Mouse (Mus musculus): ENCODE measurements around the gene Rai14. TPM values are rescaled to one million over a fixed set of nuclear protein-coding genes. Genes with fewer than 3 reads are reported as not detected.

The Rai14 gene
- polyA plus RNA-seq, 1 experiment from 2014 or later, result 8.6 TPM

- Histone ChIP-seq H3K4me3 (ENCODE audit: low read depth, low read length) (no peak overlapping the region), H3K4me1 (ENCODE audit: control insufficient read depth, insufficient read depth, low read length) (no peaks in the 10 kb centered on the region), H3K36me3 (ENCODE audit: control insufficient read depth, insufficient read depth, low read length) (no peaks in the 10 kb centered on the region; the same call in 1 of the 2 replicates), H3K27ac (ENCODE audit: low read length) (no peak overlapping the region), H3K9ac (ENCODE audit: low read depth, low read length) (no peak overlapping the region), H3K27me3 (ENCODE audit: control insufficient read depth, insufficient read depth, low read depth, low read length) (no peaks in the 10 kb centered on the region), H3K9me3 (replicated peaks; ENCODE audit: control insufficient read depth, low read length, poor library complexity, severe bottlenecking) (no peaks in the 10 kb centered on the region), H3K4me2 (ENCODE audit: low read length) (no peak overlapping the region)
- no peak for ATAC-seq
- 85% methylated on average over 6 of the region's 6 CpGs for WGBS
These were observed 105.8 kb downstream of the Rai14 start for GRCm38 (mm10) chr15:10608508-10609098.

DNA sequence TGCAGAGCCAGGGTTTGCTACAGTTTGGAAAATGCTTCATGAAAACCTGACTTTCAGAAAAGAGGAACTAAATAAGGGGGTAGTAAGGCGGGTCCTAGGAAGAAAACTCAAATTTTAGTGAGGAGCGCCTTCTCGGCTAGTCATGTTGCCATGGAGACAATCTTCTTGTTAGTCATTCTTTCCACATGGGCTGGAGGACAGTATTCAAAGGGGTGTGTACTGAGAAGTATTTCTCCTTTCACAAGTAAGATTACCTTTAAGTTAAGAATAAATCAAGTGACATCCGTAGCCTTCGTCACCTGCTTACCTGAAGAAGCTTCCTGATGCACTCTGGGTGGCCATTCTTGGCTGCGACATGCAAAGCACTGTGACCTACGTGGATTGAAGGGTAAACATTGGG is 115.0 kb downstream of the Rai14 start:
- Histone ChIP-seq H3K4me1 (ENCODE audit: control insufficient read depth, insufficient read depth, low read length) (peaks cover 6% of the 10 kb centered on the region; the same call in 1 of the 2 replicates), H3K27ac (ENCODE audit: low read length) (no peak overlapping the region), H3K36me3 (ENCODE audit: control insufficient read depth, insufficient read depth, low read length) (no peaks in the 10 kb centered on the region), H3K9ac (ENCODE audit: low read depth, low read length) (no peak overlapping the region), H3K27me3 (ENCODE audit: control insufficient read depth, insufficient read depth, low read depth, low read length) (no peaks in the 10 kb centered on the region), H3K9me3 (replicated peaks; ENCODE audit: control insufficient read depth, low read length, poor library complexity, severe bottlenecking) (no peaks in the 10 kb centered on the region), H3K4me2 (ENCODE audit: low read length) (no peak overlapping the region), H3K4me3 (ENCODE audit: low read depth, low read length) (no peak overlapping the region)
- WGBS, result 66% methylated on average over 7 of the region's 7 CpGs
- ATAC-seq, result no peak

DNA sequence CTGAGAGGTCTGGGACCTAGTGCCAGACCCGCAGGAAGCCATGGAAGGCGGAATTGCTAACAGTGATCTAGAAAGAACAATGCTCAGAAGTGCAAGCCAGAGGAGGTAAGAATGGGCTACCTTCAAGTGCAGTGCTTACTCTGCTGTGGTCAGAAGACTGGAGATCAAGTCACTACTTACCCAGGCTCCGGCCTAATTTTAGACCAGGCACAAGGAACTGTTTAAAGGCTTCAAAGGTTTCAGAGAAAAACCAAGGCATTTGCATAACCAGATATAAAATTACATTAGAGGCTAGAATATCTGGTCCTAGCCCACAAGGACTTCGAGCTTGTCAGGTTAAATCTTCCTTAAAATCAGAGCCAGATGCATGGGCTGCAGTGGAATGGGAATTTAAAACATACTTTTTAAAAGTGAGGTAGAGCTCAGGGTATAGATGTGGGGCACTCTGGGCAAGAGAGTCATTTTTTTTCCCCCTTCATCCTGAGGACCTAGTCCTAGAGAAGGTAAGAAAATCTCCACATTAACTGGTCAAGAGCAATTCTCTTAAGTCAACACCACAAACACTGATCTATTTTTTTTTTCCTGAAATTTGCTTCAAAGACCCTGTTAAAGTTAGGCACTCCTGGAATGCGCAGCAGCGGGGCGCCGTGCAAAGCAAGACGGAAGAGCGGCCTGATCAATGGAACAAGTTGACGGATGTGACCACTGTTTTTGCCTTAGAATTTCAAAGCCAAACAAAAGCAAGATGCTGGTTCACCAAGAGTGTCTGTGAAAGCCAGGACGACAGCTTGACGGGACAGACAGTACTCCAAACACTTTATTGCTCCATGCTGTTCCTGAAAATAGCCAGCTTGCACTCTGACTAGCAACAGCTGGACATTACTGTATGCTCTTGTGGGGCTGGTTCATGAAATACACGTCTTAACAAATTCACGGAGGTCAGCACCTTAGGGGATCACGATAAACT is 115.9 kb downstream of the Rai14 start:
- H3K4me2 ChIP-seq (ENCODE audit: low read length), result no peak overlapping the region
- WGBS, result 79% methylated on average over 16 of the region's 16 CpGs
- no peak overlapping the region for H3K27ac ChIP-seq (ENCODE audit: low read length)
- no peaks in the 10 kb centered on the region for H3K36me3 ChIP-seq (ENCODE audit: control insufficient read depth, insufficient read depth, low read length)
- no peak overlapping the region for H3K9ac ChIP-seq (ENCODE audit: low read depth, low read length)
- no peaks in the 10 kb centered on the region for H3K27me3 ChIP-seq (ENCODE audit: control insufficient read depth, insufficient read depth, low read depth, low read length)
- ATAC-seq, result no peak
- H3K4me3 ChIP-seq (ENCODE audit: low read depth, low read length), result no peak overlapping the region
- H3K9me3 ChIP-seq (replicated peaks; ENCODE audit: control insufficient read depth, low read length, poor library complexity, severe bottlenecking), result no peaks in the 10 kb centered on the region
- peaks cover 6% of the 10 kb centered on the region; the same call in 1 of the 2 replicates for H3K4me1 ChIP-seq (ENCODE audit: control insufficient read depth, insufficient read depth, low read length)

GRCm38 (mm10) chr15:10596871-10597270 is 117.6 kb downstream of the Rai14 start:
- Histone ChIP-seq H3K4me2 (ENCODE audit: low read length) (no peak overlapping the region), H3K4me3 (ENCODE audit: low read depth, low read length) (no peak overlapping the region), H3K27me3 (ENCODE audit: control insufficient read depth, insufficient read depth, low read depth, low read length) (no peaks in the 10 kb centered on the region), H3K9me3 (replicated peaks; ENCODE audit: control insufficient read depth, low read length, poor library complexity, severe bottlenecking) (no peaks in the 10 kb centered on the region), H3K36me3 (ENCODE audit: control insufficient read depth, insufficient read depth, low read length) (no peaks in the 10 kb centered on the region), H3K27ac (ENCODE audit: low read length) (no peak overlapping the region), H3K9ac (ENCODE audit: low read depth, low read length) (no peak overlapping the region), H3K4me1 (ENCODE audit: control insufficient read depth, insufficient read depth, low read length) (peaks cover 6% of the 10 kb centered on the region; the same call in 1 of the 2 replicates)
- no peak for ATAC-seq
- WGBS, result 96% methylated on average over 9 of the region's 9 CpGs

- H3K9ac ChIP-seq (ENCODE audit: low read depth, low read length), result no peak overlapping the region
- H3K9me3 ChIP-seq (replicated peaks; ENCODE audit: control insufficient read depth, low read length, poor library complexity, severe bottlenecking), result no peaks in the 10 kb centered on the region
- H3K27ac ChIP-seq (ENCODE audit: low read length), result no peak overlapping the region
- no peaks in the 10 kb centered on the region for H3K36me3 ChIP-seq (ENCODE audit: control insufficient read depth, insufficient read depth, low read length)
- no peaks in the 10 kb centered on the region for H3K27me3 ChIP-seq (ENCODE audit: control insufficient read depth, insufficient read depth, low read depth, low read length)
- ATAC-seq, result no peak
- H3K4me3 ChIP-seq (ENCODE audit: low read depth, low read length), result no peak overlapping the region
- 65% methylated on average over 6 of the region's 6 CpGs for WGBS
- peaks cover 6% of the 10 kb centered on the region; the same call in 1 of the 2 replicates for H3K4me1 ChIP-seq (ENCODE audit: control insufficient read depth, insufficient read depth, low read length)
- H3K4me2 ChIP-seq (ENCODE audit: low read length), result no peak overlapping the region
These were observed 119.0 kb downstream of the Rai14 start for GRCm38 (mm10) chr15:10595408-10595807.

- Histone ChIP-seq H3K4me1 (ENCODE audit: control insufficient read depth, insufficient read depth, low read length) (peaks cover 6% of the 10 kb centered on the region; the same call in 1 of the 2 replicates), H3K4me2 (ENCODE audit: low read length) (no peak overlapping the region), H3K27me3 (ENCODE audit: control insufficient read depth, insufficient read depth, low read depth, low read length) (no peaks in the 10 kb centered on the region), H3K9ac (ENCODE audit: low read depth, low read length) (no peak overlapping the region), H3K27ac (ENCODE audit: low read length) (no peak overlapping the region), H3K4me3 (ENCODE audit: low read depth, low read length) (no peak overlapping the region), H3K9me3 (replicated peaks; ENCODE audit: control insufficient read depth, low read length, poor library complexity, severe bottlenecking) (no peaks in the 10 kb centered on the region), H3K36me3 (ENCODE audit: control insufficient read depth, insufficient read depth, low read length) (no peaks in the 10 kb centered on the region)
- ATAC-seq, result no peak
- WGBS, result 87% methylated on average over 10 of the region's 10 CpGs
These were observed 119.5 kb downstream of the Rai14 start for GRCm38 (mm10) chr15:10594910-10595309.

DNA sequence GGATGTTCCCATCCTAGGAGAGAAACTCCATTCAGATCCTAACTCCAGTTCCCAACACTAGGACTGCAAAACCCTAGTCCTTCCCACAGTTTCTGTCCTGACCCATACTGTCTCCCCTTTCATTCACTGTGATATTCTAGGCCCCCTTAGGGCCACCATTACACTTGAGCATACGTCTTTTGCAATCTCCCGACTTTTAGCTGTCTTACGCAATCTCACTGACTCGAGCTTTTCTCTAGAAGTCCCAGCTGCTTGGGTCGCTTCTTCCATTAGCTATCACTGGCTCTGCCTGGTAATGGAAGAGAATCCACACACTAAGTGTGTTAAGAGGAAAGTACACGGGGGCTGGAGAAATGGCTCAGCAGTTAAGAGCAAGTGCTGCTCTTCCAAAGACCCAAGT is 121.3 kb downstream of the Rai14 start:
- WGBS, result 94% methylated on average over 6 of the region's 6 CpGs
- Histone ChIP-seq H3K36me3 (ENCODE audit: control insufficient read depth, insufficient read depth, low read length) (no peaks in the 10 kb centered on the region), H3K27ac (ENCODE audit: low read length) (no peak overlapping the region), H3K4me1 (ENCODE audit: control insufficient read depth, insufficient read depth, low read length) (no peaks in the 10 kb centered on the region), H3K4me2 (ENCODE audit: low read length) (no peak overlapping the region), H3K9me3 (replicated peaks; ENCODE audit: control insufficient read depth, low read length, poor library complexity, severe bottlenecking) (no peaks in the 10 kb centered on the region), H3K4me3 (ENCODE audit: low read depth, low read length) (no peak overlapping the region), H3K27me3 (ENCODE audit: control insufficient read depth, insufficient read depth, low read depth, low read length) (no peaks in the 10 kb centered on the region), H3K9ac (ENCODE audit: low read depth, low read length) (no peak overlapping the region)
- no peak for ATAC-seq

DNA sequence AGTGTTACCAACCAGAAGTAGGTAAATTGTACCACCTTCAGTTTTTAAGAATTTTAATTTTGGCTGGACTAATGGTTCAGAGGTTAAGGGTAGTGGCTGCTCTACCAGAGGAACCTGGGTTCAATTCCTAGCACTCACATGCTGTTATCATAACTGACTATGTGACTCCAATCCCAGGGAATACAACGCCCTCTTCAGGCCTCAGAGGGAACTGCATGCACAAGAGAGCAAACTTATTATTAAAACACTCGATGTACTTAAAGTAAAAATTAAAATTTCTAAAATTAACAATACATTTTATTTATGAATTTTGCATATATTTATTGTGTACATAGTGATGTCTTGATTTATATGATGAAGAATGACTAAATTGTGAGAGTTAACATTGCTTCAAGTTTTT is 127.9 kb downstream of the Rai14 start:
- H3K36me3 ChIP-seq (ENCODE audit: control insufficient read depth, insufficient read depth, low read length), result no peaks in the 10 kb centered on the region
- no peak for ATAC-seq
- no peaks in the 10 kb centered on the region for H3K27me3 ChIP-seq (ENCODE audit: control insufficient read depth, insufficient read depth, low read depth, low read length)

More for the DNA sequence above, 127.9 kb downstream of the Rai14 start:
- H3K9me3 ChIP-seq (replicated peaks; ENCODE audit: control insufficient read depth, low read length, poor library complexity, severe bottlenecking), result no peaks in the 10 kb centered on the region
- WGBS, result 85% methylated on average over 2 of the region's 2 CpGs
- H3K4me1 ChIP-seq (ENCODE audit: control insufficient read depth, insufficient read depth, low read length), result 0 out of 2 replicates have a peak, but pooled peaks cover 2% of the 10 kb centered on the region
- no peak overlapping the region for H3K4me2 ChIP-seq (ENCODE audit: low read length)
- H3K27ac ChIP-seq (ENCODE audit: low read length), result no peak overlapping the region
- H3K9ac ChIP-seq (ENCODE audit: low read depth, low read length), result no peak overlapping the region
- no peak overlapping the region for H3K4me3 ChIP-seq (ENCODE audit: low read depth, low read length)

Data from midbrain, embryonic 16.5 days (tissue).